Mouse (Mus musculus): ENCODE measurements around the gene Slc23a2.

Slc23a2 gene

GRCm38 (mm10) chr2:132022621-132023020, 122.3 kb downstream of the Slc23a2 start:
- in situ Hi-C loops (cut with MboI, MseI): loop anchor here (25.0 kb wide), 1 partner anchor 1385 kb away; the partner anchor contains the start of genes Fastkd5, Lzts3 and Ubox5

GRCm38 (mm10) chr2:132021616-132022015, 123.3 kb downstream of the Slc23a2 start:
- in situ Hi-C loops (cut with MboI, MseI): loop anchor here (25.0 kb wide), 1 partner anchor 1384 kb away; the partner anchor contains the start of genes Fastkd5, Lzts3 and Ubox5

GRCm38 (mm10) chr2:132020991-132021541, 123.8 kb downstream of the Slc23a2 start:
- in situ Hi-C loops (cut with MboI, MseI): loop anchor here (25.0 kb wide), 1 partner anchor 1384 kb away; the partner anchor contains the start of genes Fastkd5, Lzts3 and Ubox5

DNA sequence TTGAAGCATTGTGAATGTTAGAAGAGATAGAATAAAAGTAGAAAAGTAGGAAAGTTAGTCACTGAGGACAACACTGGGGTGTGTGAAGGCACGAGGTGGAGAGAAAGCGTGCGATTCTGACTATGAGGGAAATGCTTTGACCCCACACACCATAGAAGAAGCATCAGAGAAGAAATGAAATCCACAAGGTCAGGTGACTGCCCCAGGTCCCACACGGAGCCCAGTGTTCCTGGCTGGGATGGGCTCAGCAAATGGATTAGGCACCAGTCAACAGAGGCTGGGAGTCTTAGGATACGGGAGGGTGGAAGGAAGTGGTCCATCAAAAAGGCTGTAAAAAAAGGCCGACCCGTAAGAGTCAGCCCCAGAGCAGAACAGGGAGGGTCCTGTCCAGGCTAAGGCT, 124.5 kb downstream of the Slc23a2 start:
- in situ Hi-C loops (cut with MboI, MseI): loop anchor here (25.0 kb wide), 1 partner anchor 1383 kb away; the partner anchor contains the start of genes Fastkd5, Lzts3 and Ubox5

- in situ Hi-C loops (cut with MboI, MseI): loop anchor here (25.0 kb wide), 1 partner anchor 1382 kb away; the partner anchor contains the start of genes Fastkd5, Lzts3 and Ubox5
These were observed 125.5 kb downstream of the Slc23a2 start for GRCm38 (mm10) chr2:132019372-132019811.

DNA sequence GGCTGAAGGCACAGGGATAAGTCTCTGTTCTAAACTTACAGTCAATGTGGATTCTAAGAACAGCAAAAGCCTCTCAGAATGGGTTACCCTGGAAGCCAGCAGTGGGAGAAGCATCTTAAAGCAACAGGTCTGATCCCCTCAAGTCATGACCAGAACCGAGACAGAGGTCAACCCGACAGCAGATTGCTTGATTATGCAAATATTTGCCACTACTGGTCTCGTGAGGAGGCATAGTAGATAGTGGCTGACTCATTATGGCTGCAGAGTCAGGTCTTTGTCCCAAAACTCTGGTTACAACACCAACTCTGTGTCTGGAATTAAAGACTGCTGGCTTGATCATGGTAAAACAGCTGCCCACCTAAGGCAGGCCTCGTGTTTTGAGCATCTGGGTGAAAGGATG, 126.8 kb downstream of the Slc23a2 start:
- in situ Hi-C loops (cut with MboI, MseI): loop anchor here (25.0 kb wide), 1 partner anchor 1381 kb away; the partner anchor contains the start of genes Fastkd5, Lzts3 and Ubox5

DNA sequence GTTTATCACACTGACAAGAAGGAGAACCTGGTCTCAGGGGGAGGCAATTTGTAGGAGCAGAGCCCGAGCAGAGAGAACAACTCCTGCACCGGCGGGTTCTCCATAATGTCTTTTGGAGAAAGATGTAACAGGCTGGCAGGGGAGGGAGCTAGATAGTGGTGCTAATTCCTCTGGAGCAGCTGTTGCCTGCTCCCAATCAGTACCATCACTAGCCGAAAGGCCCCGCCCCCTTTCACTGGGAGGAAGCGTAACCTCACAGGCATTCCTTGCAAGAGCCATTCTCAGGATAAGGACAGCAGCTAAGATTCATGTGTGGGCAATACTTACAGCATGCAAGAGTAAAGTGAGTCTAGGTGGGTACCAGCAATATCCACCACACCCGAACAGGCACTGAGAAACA, 127.3 kb downstream of the Slc23a2 start:
- in situ Hi-C loops (cut with MboI, MseI): loop anchor here (25.0 kb wide), 1 partner anchor 1380 kb away; the partner anchor contains the start of genes Fastkd5, Lzts3 and Ubox5

DNA sequence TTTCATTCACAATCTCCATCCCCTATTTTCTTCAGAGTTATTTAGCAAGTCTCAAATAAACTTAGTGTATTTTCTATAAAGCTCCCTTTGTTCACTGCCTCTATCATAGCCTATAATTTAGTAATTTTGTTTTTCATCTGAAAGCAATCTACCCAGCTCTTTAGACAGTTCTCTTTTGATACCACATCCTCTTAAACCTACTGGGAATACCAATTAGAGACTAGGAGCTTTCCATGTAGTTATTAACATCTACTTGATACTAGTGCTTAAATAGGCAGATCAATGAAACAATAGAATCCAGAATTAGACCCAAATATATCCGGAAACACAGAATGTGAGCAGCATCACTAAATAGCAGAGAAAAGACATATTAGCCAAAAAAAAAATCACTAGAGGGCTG, 128.9 kb downstream of the Slc23a2 start:
- in situ Hi-C loops (cut with MboI, MseI): loop anchor here (25.0 kb wide), 1 partner anchor 1379 kb away; the partner anchor contains the start of genes Fastkd5, Lzts3 and Ubox5

DNA sequence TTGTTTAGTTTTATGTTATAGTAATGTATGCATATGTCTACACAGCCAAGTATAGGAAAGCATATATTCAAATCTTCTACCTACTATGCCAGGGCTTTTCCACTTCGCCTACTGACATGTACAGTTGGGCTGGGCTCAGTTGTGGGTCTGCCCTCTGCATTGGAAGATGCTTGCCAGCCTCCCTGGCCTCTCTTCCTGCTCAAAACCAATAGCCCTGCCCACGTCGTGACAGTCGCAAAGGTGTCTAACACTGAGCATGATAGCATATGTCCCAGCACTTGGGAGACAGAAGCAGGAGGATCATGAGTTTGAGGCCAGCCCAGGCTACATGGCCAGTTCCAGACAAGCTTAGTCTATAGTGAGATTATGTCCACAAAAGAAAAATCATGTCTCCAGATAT, 131.8 kb downstream of the Slc23a2 start:
- in situ Hi-C loops (cut with MboI, MseI): loop anchor here (25.0 kb wide), 1 partner anchor 1376 kb away; the partner anchor contains the start of genes Fastkd5, Lzts3 and Ubox5

- in situ Hi-C loops (cut with MboI, MseI): loop anchor here (25.0 kb wide), 1 partner anchor 1373 kb away; the partner anchor contains the start of genes Fastkd5, Lzts3 and Ubox5
These were observed 134.1 kb downstream of the Slc23a2 start for GRCm38 (mm10) chr2:132010781-132011180.

GRCm38 (mm10) chr2:132008186-132008585, 136.7 kb downstream of the Slc23a2 start:
- in situ Hi-C loops (cut with MboI, MseI): loop anchor here (25.0 kb wide), 1 partner anchor 1371 kb away; the partner anchor contains the start of genes Fastkd5, Lzts3 and Ubox5

GRCm38 (mm10) chr2:132007475-132007819, 137.5 kb downstream of the Slc23a2 start:
- in situ Hi-C loops (cut with MboI, MseI): loop anchor here (25.0 kb wide), 1 partner anchor 1370 kb away; the partner anchor contains the start of genes Fastkd5, Lzts3 and Ubox5

DNA sequence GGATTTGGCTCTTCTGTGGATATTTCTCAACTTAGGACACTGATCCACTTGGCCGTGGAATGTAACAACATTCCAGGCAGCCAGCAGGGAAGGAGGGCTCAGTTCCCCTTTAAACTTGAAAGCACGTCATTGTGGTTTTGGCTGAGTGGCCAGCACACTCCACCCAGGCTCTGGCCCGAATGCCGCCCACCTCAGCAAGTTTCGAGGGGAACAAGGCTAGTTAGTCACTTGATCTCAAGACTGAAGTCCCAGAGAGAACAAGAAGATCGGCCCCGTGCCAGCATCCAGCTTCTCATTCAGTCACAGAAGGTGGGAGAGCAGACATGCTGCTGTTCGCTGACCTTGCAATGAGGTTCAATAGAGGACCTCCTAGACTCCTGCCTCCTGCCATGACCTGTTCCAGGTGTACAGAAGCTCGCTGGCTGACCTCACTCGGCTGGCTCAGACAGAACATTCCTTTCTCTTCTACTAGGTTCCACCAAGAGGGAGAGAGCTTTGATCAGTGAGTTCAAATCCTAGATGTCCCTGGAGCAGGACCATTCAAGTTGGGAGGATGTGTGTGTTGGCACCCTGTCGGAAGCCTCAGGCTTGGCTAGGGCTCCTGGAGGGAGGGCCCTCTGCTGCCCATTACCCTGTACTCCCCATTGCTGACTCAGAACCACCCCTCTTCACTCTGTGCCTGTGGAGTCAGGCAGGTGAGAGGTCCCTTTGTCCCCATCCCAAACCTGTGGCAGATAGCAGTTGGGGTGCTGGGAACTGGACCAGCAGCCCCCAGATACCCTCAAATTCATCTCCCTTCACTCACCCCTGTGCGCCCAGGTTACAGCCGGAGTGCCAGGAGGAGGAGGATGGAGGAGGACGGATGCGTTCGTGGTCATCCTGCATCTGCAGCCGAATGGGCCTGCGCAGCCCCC, 138.1 kb downstream of the Slc23a2 start:
- in situ Hi-C loops (cut with MboI, MseI): loop anchor here (25.0 kb wide), 1 partner anchor 1370 kb away; the partner anchor contains the start of genes Fastkd5, Lzts3 and Ubox5

- in situ Hi-C loops (cut with MboI, MseI): loop anchor here (25.0 kb wide), 1 partner anchor 1368 kb away; the partner anchor contains the start of genes Fastkd5, Lzts3 and Ubox5
These were observed 139.5 kb downstream of the Slc23a2 start for GRCm38 (mm10) chr2:132005445-132005844.

GRCm38 (mm10) chr2:132004495-132005136, 140.3 kb downstream of the Slc23a2 start:
- in situ Hi-C loops (cut with MboI, MseI): loop anchor here (25.0 kb wide), 1 partner anchor 1367 kb away; the partner anchor contains the start of genes Fastkd5, Lzts3 and Ubox5

DNA sequence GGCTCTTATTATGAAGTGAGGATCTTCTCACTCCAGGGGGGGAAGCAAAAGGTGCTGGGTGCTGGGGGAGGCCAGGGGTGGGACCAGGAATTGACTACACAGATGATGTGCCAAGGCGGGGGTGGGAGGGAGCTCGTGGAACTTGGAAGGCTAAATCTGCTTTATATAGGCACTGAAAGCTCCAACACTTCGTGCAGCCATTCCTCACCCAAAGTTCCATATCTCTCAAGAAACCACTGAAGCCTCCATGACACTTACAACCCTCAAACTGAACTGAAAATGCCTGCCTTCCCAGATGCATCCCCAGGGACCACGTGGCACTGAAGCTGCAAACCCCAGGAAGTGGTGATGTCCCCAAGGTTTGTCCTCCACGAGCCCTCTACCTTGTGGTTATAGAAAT, 141.0 kb downstream of the Slc23a2 start:
- in situ Hi-C loops (cut with MboI, MseI): loop anchor here (25.0 kb wide), 1 partner anchor 1367 kb away; the partner anchor contains the start of genes Fastkd5, Lzts3 and Ubox5

Measured in T-helper 1 cell (primary cell).